Mouse (Mus musculus): ENCODE results near the gene Csnk1e.

Csnk1e gene

DNA sequence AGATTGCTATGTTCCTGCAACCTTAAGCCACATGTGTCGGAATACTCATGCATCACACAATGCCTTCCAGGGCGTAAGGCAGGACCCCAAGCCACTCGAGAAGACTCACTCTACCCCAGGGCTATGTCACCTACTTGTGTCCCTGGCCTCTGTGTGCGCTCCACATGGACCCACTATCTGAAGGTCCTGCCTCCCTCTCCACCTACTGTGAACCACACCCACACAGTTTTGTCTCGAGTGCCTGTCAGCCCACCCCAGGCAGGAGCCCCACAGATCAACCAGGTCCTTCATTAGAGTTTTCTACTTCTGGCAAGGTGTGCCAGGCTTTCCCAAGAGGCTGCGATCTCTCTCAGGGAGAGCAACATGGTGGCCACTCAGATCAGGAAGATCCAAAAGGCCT is 60.1 kb downstream of the Csnk1e start:
- DNase-seq (ENCODE audit: low spot score in 2 of 2), result no peak

DNA sequence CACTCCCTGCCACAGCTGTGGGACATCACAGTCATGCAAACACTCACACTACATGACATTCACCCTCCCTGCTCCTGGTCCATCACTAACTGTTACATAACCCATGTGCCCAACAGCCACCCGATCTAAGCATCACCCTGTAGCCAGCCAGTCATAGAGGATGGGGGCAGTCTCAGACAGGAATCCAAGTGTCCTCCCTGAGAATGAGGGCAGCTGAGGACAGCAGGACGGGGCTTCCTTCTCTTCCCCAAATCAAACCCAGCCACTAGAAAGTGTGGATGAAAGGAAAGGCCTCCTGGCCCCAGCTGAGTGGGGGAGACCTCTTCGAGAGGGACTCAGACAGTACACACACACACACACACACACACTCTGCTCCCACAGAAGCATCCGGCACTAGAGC is 60.5 kb downstream of the Csnk1e start:
- no peak for DNase-seq (ENCODE audit: low spot score in 2 of 2)

DNA sequence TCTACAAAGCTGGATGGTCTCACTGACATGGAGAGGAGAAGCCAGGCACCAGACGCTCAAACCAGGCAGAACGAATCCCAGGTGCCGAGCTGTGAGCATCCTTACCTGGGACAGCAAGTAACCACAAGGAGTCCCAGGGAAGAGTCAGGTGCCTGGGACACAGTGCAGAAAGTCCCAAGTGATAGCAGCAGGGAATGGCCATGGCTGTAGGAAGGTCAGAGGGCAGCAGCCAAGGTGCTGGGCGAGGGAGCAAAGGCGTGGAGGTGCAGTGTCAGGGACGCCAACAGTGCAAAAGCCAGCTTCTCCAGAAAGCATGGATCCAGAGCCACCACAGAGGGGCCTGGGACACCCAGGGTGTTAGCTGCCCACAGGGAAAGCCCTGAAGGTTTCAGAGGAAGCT is 62.3 kb downstream of the Csnk1e start:
- no peak for DNase-seq (ENCODE audit: low spot score in 2 of 2)

DNA sequence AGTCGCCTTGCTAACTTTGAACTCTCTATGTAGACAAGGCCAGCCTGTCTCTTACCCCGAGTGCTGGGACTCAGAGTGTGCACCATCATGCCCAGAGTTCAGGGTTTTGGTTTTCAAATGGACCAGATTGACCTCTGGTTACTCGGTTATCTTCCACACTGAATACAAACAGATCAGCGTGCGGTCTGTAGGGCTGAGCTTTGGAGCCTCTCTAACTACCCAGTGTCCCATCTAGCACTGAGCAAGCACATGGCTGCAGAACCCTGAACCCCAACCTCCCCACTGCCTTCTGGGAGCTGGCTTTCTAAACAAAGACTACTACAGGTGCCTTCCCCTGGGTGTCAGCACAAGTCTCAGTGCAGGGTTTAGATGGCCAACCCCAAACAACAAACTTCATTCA is 62.8 kb downstream of the Csnk1e start:
- DNase-seq (ENCODE audit: low spot score in 2 of 2), result no peak

DNA sequence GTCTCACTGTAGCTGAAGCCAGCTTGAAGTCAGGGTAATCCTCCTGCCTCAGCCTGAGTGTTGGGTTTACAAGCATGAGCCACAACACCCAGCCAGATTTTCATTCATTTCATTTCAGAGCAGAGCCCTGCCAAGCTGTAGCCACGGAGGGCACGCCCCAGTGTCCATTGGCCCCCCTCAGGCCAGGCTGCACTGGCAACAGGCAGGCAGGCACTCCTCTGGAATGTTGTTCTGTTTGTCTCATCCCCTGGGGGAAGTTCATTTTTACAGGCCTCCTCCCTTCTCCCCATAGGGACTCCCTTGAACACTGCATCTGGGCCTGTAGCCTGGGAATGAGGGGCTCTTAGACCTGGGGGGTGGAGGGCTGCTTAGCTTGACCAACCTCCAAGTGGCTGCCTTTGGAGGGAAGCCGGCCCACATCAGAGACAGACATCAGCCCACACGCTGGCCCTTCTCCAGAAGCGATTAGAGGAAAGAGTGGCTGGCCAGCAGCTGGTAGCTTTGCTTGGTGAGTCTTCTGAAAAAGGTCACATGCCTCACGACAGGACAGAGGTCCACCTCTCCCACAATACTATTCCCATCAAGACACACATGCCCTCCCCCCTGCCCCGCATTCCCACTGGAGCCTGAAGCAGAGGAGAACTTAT is 63.8 kb downstream of the Csnk1e start:
- peak in 1 of 2 experiments; percentile 52 for DNase-seq (ENCODE audit: low spot score in 2 of 2)

DNA sequence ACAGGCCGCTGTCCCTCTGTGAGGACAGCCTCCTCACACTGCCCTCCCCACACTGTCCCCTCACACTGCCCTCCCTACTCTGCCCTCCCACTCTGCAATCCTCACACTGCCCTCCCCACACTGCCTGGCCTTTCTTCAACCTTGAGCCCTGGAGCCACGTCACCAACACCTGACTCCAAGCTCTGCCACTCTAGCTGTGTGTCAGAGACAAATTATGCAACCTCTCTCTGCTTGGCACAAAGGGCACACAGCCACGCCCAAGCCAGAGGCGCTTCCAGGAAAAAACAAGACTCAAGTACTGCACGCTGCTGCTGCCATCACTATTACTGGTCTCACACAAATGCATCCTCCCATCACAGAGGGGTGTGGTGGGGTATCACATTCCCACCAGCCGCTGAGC is 64.9 kb downstream of the Csnk1e start:
- DNase-seq (ENCODE audit: low spot score in 2 of 2), result no peak

DNA sequence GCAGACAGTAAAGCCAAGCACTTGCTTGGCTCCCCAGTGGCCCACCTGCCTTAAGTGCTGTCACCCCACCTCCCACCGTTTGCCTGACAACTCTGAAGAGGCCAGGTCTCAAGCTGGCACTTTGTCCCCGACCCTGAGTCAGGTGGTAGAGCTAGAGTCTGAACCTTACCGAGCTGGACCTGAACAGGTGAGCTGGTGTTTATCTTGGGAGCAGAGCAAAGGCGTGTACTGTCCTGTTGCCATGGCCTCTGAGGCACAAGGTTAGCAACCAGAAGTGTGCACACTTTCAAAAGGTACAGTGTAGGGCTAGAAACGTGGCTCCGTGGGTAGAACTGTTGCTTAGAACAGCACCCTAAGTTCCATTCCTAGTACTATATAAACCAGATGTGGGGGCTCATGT is 67.2 kb downstream of the Csnk1e start:
- no peak for DNase-seq (ENCODE audit: low spot score in 2 of 2)

DNA sequence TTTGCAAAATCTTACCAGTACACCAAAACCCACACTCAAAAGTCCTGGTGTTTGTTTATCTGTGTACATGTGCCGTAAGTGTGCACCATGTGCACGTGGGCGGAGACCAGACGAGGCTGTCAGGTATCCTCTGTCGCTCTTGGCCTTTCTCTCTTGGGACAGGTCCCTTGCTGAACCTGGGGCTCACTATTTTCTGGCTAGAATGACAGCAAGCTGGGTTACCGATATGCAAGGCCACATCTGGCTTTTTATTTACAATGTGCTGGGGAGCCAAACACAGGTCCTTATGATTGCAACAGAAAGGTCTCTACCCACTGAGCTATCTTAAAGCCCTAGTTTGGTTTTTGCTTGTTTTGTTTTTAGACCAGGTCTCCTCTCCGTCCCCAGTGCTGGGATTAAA is 67.8 kb downstream of the Csnk1e start:
- DNase-seq (ENCODE audit: low spot score in 2 of 2), result no peak

DNA sequence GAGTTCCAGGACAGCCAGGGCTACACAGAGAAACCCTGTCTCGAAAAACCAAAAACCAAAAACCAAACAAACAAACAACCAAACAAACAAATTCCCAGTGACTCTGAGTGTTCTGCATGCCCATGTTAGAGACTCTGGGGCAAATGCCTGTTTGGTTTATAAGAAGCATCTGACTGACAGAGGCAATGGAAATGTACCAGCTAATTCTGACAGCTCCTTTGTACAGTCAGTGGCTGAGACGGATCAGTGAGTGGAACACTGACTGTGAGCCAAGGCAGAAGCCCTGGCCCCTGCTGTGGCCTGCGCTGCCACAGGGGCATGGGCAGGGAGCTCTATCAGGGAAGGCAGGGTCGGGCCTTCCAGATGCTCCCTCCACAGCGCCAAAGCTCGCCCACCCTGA is 68.3 kb downstream of the Csnk1e start:
- DNase-seq (ENCODE audit: low spot score in 2 of 2), result no peak

DNA sequence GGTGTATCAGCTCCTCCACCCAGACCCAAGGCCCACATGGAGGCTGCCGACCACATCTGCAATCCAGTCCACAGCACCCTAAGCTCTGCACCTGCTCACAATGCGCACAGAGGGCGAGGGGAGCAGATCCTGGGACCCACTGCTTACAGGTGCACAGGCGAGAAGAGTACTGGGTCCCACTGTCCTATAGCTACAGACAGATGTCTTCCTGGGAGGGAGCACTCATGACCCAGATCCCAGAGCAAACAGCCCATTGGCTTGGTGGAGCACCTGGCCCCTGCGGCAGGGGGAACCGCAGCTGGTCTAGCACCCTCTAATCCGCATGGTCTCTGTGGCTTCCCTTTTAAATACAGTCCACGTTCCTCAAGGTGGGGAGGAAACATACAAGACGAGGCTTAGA is 73.7 kb downstream of the Csnk1e start:
- DNase-seq (ENCODE audit: low spot score in 2 of 2), result no peak

DNA sequence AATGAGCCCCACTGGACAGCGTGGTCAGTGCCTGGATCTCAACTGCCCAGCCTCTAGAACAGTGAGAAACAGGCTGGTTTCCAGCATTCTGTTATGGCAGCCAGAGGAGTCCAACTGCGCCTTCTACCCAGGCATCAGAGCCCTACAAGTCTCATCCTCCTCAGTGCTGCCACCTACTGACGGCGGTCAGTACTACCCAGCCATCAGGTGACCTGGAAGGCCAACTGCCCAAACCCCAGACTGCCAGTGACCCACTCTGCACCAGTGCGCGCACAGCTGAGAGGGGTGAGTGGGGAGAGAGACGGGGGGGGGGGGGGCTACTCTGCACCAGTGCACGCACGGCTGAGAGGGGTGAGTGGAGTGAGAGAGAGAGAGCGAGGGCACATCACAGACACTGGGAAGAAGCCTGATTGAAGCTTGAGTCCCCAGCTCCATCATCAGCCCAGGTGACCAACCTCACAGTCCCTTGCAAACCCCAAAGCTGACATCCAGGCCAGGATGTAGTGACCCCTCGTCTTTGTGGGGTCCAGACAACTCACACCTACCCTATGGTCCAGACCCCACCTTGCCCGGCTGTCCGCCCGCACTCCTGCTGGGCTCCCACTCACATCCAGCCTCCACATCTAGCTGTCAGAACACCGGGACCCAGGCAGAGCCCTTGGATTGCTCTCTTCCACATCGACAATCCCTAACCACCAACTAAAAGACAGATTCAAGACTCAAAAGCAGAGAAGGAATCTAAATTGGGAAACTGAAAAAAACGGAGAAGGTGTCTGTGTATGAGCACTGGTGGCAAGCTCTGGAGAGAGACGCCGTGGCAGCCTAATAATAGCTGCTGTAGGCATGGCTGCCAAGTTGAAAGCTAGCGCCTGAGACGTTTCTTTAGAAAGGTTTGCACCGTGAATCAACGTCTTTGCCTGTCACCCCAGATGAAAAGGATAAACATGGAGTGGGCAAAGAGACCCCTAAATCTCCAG is 74.6 kb downstream of the Csnk1e start:
- peak; percentile 57 to 80 for DNase-seq (ENCODE audit: low spot score in 2 of 2)

DNA sequence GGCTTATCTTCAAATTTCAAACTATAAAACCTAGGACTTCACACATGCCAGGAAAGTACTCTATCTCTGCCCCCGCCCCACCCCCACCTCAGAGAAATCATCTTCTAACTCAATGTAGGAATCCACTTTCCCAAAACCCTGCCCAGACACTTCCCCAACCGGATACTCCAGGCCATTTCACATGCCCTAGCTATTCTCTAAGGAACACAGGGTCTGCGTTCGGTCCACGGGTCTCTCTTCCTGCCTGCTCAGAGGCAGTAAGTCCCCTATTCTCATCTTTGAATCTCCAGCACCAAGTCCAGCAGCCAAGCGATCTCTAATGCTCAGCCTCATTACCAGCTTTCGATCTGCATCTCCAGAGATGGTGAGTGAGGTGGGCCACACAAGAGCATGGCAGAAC is 75.7 kb downstream of the Csnk1e start:
- DNase-seq (ENCODE audit: low spot score in 2 of 2), result no peak

DNA sequence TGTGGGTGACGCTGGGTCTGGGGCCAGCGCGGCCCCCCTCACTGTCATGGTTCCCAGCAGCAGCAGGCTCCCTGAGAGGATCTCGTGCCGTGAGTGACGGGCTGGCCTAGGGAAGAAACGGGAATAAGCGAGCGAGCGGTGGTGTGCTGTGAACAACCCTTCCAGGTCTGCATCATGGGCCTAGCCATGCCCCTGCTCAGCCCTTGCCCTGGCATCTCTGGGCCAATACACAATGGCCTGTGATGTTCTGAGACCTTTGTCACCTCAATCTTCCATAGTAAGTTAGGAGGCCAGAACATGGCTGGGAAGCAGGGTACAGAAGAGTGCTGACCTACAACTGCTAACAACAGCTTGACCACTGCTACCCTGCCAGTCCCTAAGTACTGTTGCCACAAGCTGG is 76.8 kb downstream of the Csnk1e start:
- no peak for DNase-seq (ENCODE audit: low spot score in 2 of 2)

DNA sequence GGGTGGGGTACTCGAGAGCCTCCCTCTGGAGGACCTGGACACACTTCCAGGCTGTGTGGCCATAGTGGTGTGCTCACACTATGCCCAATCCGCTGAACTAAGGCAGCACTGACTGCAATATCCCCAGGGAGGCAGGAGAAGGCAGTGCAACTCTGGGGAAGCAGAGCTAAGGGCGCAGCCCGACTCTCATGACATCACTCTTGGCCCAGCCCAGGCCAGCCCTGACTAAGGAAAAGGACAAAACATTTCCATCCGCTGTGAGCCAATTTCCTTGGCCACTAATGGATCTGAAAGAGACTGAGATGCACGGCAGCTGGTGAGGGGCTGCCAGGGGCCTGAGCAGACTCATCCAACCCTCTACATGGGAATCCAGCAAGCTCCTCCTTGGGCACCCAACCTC is 77.7 kb downstream of the Csnk1e start:
- DNase-seq (ENCODE audit: low spot score in 2 of 2), result peak in 1 of 2 experiments; percentile 49

DNA sequence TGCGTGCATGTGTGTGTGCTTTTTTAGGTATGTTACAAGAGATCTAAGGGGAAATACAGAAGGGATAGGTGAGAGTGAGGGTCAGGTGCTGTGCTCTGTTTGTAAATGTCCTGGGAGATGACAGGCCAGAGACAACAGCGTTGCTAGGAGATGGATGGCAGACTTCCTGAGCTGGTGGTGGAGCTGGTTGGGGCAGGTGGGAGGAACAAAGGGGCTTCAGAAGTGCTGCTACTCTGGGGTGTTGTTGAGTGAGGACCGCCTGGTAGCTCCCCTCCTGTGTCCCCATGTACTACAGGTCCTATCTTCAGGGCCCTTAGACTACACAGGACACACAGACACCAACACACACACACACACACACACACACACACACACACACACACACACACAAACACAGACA is 80.6 kb downstream of the Csnk1e start:
- no peak for DNase-seq (ENCODE audit: low spot score in 2 of 2)

DNA sequence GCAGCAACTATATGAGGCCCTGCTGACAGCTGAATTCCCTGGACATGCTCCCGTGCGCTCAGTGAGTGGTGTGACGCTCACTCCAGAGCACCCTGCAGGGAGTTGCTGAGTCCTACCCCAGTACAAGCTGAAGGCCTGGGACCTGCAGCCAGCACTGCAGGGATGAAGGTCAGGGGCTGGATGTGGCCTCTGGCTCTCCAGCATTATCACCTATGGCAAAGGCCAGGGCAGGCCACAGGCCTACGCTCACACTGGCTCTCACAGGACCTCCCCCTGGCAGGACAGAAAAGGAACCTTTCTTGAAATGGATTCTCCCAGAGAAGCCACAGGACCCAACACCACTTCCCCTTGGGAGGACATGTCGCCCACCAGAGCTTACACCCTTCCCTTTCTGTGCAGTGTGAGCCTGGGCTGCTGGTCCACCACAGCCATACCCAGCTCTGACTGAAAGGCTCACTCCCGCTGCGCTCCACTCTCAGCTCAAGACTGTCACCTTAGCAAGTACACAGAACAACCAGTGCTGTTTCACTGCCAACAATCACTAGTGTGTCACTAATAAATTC is 85.0 kb downstream of the Csnk1e start:
- no peak for DNase-seq (ENCODE audit: low spot score in 2 of 2)

DNA sequence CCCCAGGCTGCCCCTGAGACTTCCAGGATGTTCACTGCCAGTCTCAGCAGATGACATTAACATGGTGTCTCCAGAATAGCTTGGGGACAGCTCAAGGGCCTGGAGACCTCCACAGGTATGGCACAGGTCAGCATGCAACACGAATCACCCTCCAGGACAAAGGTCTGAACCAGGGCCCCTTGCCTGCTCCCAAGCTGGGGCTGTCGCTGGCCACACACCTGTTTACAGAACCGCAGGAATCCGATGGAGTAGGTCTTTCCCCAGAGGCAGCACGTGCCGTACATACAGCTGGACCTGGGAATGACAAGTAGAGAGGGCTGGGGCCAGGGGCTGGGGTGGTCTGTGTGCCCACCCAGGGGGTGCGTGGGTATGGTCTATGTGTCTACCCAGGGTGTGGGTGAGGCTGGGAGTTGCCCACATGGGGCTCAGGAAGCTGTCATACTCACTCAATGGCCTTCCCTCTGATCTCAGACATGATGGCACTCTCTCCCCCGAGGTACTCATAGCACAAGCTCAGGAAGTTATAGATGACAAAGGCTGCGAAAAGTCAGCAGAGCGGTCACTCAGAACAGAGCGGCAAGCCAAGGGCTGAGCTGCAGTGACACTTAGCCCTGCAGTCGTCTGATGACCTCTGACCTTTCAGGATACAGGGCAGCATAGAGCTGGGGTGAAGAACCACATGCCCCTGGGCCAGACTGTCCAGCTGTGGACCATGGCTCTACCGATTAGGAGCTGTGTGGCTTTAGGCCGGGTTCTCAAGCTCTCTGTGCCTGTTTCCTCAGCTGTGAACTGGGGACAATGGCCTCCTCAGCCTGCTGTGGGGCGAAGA is 85.7 kb downstream of the Csnk1e start:
- no peak for DNase-seq (ENCODE audit: low spot score in 2 of 2)

DNA sequence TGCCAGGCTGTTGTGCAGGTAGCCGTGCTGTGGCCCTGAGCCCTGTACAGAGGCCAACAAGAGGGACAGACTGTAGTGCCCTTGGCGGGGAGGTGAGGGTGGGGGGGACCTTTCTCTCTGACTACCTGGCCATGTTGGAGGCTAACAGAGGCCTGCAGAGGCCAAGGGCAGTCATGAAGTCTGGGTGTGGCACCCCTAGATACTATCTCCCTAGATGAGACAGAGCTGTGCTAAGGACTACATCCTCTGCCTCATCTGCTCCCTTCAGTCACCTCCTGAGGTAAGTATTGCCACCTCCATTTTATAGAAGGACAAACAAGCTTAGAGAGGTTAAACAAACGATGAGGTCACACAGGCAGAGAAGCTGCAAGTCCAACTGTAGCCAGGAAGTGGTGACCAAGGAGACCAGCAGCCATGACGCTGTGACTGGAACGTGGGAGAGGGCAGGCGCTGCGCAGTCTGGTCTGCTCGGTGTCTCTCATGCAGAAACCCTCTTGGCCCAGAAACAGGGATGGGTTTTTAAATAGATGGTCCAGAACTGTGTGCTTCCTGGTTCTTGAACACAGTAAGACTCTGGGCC is 86.4 kb downstream of the Csnk1e start:
- no peak for DNase-seq (ENCODE audit: low spot score in 2 of 2)

DNA sequence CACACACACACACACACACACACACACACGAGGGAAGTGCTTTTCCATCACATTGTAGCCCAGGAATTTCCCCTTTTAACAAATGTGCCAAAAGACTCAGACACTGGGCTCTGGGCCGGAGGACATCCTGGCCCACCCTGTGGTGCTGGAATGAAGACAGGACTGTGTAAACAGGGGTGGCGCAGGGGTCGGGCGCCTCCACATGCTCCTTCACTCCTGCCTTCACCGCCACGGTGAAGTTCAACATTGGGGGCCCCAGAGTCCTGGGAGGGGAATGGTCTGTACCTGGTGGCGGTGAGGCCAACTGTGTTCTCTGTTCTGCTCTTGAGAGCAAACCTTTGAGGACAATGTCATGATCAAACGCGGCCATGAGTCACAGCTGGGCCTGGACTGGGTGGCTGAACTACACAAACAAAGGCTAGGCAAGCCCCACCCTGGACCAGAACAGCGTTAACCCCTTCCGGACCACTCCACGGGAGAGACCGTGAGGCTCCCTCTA is 87.0 kb downstream of the Csnk1e start:
- no peak for DNase-seq (ENCODE audit: low spot score in 2 of 2)

All from frontal cortex, postnatal 36 days (tissue).